Mouse (Mus musculus) embryo, embryonic 10 days (tissue): ENCODE measurements at regions not wholly inside any gene's neighbourhood (a gene's known extent, or its start where the extent isn't known, plus 50 kb on each side); places are given as distances from the start of the nearest gene placed in this dataset.

ENCODE experiments used
- DNase-seq: peaks from one replicate; pipeline ENCODE4 v3.0.0-alpha.2; 2015; ENCODE audit warnings: low spot score

DNA sequence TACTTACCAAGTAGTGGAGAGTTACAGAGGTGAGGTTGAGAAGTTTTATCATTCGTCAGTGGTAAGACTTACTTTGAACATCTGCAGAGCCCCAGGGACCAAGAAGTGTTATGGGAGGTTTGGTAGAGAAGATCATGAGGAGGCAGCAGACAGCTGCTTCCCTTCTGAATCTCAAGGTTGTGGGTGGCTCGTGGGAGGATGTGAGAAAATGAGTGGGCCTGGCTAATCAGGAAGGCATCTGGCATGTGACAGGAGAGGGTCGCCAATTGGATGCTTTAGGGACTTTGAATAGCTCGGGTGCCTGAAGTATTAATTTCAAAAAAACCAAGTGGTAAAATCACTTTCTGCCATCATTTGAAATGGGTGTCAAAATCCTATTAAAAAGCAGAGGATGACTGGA lies 258.9 kb downstream of the Sqor start:
- no peak for DNase-seq

DNA sequence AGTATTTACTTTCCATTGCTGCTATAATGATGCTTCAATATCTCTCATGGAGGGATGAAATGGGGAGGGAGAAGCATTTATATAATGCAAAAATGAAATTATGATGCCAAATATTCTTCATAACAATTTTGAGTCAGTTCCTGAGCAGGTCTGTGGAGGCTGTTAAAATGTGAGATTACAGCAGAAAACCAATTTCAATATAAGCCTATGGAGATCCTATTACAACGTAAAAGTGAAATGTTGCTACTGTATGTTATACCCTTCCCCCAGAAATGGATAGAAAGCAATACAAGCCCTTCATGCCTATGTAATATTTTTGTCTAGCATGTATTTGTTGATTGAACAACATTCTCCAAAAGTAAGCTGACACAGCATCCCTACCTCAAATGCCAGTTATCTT lies 259.3 kb downstream of the Sqor start:
- no peak for DNase-seq

DNA sequence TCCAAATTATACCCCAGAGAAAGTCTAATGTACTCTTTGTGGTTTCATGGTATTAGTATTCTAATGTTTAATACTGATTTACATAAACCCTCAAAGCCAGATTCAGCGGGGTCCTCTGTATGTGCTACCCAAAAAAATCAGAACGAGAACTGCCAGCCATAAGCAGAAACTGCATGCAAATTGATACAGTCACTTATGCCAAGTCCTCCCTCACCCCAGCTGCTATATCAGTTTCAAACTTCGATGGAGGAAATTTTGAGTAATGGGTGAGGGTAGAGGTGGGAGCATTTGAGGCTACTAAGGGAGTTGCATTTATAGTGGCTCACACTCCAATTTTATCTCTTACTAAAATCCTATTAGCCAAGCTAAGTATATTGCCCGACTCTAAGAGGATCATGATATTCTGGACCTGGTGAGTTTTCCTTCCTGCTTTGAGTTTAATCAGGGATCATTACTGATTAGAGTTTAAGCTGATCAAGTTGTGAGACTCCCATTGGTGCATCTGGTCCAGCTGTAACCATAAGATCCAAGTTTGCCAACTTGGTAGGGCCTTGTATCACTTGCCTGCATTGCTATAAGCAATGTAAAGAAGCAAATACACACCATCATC lies 260.0 kb downstream of the Sqor start:
- DNase-seq, result no peak

DNA sequence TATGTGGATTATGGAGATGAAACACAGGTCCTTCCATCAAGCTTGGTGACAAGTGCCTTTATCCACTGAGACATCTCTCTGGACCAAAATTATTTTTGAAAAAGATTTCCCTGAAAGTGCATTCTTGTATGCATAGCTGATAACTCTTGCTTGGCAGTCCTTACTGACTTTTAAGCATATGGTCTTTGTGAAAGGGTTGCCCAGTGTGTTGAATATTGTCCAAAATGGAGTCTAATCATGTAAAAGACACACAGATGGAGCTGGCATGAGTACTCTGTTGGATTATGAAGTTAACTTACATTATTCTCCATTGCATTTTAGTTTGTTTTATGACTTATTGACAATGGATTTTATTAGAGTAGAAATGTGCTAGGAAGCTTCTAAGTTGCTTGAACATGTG lies 282.3 kb downstream of the Sqor start:
- no peak for DNase-seq

DNA sequence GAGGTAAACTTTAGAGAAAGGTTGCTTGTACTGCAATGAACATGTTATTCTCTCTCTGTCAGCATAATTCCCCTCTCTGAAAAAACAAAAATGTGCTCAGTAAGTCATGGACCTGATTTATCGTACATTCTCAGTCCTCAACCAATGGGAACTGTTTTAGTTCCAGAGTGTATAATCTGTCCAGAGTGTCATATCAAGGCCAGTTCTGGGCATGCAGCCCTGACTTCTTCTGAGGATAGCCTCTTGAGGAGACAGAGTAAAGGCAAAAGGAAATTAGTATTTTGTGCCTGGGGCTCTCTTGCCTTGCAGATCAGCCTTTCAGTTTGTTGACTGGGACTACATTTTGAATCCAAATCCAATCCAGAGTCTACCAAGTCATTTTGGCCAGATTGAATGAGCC lies 299.6 kb downstream of the Sqor start:
- DNase-seq, result no peak

DNA sequence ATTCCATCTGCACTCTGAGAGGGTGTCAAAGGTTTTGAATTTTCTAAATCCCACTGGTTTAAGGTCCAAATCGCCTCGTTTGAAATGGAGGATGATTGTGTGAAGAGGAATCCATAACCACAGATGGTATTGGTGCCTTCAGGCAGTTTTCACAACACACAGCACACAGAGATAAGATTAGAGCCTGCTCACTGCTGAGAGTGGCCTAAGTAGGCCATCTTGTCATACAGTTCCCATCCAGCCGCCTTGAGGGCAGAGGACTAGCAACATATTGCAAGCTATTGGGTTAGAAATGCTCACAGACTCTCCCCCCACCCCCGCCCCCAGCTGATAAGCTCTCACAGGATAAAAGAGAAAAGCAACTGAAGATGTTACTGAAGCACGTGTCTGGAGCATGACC lies 303.8 kb downstream of the Sqor start:
- DNase-seq, result peak; percentile 8

DNA sequence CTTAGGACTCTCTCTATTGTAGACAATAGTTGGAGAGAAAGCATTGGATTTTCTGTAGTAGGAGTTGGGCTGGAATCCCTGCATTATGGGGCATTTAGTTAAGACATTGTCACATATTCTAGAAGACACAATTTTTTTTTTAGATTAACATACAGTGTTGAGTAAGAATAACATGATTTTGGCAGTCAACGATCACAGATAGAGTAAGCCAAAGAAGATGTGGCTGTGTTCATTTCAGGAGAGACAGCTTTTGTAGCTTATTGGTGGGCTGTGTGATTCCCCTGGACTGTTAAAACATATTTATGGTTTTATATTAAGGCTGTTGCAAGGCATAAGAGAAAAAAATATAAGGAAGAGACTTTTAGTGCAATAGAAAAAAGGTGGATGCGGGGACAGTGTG lies 307.6 kb downstream of the Sqor start:
- no peak for DNase-seq

DNA sequence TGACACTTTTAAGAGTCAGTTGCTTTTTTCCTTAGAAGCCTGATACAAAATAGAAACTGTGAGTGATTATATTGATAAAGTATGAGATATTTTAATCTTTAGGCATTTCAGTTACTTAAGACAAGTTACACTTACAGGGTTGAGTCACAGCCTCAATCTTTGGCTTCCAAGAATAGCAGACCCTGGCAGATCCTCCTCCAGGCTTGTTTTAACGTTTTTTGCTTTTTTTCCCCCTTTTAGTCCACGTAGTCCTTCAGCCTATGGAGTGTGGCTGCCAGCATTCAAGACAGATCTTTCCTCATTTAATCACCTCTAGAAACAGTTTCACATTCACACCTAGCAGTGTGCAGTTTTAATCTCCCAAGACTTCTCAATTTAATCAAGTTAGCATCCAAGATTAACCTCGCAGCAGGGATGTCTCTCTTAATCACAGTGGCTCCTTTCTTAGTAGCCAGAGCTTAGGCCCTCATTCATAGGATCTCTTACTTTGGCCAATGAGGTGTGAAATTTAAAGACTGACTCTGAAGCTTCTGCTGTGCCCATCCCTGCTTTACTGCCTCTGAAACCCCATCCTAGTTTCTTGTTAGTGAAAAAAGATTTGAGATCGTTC lies 308.5 kb downstream of the Sqor start:
- DNase-seq, result peak; percentile 6

DNA sequence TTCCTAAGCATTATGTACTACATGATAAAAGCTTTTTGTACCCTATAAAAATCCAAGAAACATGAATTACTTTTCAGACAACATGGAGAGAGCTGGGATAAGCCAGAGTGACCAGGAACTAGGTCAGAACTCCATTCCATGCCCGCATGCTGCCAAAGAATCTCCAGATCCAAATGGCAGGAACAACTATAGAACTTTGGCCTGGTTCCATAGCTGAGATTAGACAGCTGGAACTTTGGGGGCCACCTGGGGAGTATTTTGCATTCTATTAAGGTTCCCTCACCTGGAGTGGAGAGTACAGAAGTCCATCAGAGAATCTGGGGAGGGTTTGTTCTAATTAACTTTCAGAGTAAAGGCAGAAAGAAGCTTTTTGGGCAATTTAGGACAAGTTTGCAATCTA lies 327.7 kb downstream of the Sqor start:
- DNase-seq, result no peak

DNA sequence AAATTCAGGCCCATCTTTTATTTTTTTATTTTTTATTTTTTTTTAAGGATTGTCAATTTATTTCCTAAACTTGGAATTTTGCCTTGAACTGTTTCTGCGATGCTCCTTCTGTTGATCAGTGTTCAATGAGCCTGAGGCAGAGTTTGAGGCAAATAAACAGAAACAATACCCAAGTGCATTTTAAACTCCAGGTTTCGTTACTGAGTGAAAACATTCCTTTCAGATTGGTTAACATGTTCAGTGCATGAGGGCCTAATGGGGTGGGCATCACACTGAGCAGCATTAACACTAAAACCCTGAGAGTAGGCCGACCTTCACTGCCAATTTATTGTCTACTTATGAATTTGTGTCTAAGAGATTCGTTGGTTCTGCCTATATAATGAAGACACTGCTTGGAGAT lies 338.5 kb downstream of the Sqor start:
- DNase-seq, result no peak

DNA sequence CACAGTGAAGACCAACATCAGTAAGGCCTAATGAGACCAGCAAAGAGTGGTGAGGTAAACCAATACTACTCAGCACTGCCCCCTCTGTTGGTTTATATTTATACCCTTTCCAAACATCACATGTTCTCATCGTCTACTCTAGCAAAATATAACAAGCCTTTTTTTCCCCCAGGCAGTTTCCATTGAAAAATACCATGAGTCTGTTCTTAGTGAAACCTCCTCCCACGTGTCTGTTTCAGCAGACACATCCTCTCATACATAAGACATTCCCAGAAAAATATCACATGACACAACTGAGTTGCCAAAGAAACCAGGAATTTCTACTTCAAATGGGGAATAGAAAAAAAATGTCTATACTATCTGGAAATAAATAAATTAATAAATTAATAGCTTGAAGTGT lies 366.5 kb downstream of the Sqor start:
- no peak for DNase-seq

DNA sequence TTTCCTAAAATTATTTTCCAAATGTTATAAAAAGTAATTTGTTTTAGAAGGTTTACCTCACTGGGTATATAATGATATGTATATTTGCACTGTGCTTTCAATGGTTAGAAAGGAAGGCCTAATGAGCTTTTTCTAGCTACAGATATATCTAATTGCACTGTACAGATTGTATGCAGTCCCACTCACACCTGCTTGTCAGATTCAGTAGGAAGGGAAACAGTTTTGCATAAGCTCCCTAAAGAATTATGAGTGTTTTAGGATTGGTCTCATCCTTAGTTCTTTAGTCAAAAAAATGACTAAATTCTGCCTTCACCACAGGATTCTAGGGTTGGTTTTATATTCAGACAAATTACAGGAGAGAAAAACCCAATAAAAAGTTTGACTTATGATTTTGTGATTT lies 388.1 kb downstream of the Sqor start:
- no peak for DNase-seq

DNA sequence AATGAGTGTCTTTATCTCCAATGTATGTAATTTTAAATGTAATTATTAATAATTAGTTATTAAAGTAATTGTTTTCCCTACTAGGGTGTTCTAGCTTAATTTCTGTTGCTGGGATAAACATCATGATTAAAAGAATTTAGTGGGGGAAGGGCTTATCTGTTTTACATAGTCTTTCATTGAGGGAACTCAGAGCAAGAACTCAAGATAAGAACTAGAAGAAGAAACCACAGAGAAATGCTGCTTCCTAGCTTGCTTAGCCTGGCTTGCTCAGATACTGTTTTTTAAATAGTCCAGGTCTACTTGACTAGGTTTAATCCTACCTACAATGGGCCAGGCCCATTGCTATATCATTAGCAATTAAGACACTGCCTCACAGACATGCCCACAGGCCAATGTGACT lies 400.3 kb downstream of the Sqor start:
- DNase-seq, result no peak

DNA sequence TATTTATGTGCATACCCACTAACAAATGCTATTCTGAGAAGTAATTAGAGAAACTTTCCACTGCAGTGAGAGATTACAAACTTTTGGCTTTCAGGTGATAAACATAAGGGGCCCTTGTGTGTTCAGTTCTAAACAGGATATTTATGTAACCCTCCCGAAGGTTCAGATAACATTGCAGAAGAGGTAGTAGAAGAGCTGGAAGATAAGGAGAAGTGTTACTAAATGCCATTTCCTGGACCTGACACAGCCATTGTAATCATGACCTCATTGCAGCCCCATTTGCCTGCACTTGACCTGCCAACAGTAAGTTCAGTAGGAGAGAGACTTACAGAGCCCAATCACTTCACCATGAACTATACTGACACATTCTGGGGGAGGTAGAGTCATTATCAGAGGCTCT lies 405.6 kb downstream of the Sqor start:
- no peak for DNase-seq

DNA sequence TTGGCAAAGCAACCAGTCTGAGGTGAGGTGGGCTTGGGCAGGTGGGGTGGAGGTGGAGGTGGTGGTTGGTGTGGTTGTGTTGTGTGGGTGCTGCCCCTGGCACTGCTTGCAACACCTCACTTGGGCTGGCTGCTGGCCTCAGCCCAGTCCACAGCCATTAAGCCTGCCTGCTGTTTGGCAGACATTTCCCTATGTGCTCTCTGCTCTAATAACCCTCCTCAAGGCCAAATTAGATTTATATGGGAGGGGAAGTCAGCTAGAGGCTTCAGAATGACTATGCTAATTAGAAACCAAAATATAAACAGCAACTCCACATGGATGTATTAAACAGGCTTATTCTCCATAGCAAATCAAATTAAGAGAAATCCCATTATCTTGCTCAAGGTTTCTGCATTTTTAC lies 417.2 kb downstream of the Sqor start:
- DNase-seq, result no peak

DNA sequence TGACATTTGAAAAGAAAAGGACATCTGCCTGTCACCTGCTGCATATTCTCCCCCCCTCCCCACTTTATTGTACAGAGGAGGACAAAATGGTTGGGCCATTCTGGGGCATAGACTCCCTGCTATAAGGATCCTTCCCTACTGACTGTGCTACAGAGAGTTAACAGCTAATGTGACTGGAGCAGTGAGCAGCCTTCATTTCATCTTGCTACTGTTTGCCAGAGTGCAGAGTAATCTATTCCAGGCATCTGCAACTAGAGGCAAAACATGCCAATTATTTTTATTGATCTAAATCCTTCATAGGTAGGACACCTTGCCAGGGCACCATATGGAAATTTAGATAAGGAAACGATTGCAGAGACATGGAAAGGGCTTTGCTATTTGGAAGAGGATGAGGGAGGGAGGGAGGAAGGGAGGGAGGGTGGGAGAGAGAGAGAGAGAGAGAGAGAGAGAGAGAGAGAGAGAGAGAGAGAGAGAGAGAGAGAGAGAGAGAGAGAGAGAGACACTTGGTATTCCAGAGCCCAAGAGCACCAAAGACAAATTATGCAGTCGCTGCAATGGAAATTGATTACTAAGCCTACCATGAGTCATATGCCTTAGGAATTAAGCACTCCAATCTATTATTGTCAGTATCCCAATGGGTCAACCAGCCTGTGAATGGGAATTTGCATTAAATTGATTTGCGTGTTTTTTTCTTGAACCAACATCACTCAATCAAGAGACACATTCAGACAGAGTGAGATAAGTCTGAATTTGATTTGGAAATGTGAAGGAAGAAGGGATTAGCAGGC lies 426.0 kb downstream of the Sqor start:
- DNase-seq, result no peak

DNA sequence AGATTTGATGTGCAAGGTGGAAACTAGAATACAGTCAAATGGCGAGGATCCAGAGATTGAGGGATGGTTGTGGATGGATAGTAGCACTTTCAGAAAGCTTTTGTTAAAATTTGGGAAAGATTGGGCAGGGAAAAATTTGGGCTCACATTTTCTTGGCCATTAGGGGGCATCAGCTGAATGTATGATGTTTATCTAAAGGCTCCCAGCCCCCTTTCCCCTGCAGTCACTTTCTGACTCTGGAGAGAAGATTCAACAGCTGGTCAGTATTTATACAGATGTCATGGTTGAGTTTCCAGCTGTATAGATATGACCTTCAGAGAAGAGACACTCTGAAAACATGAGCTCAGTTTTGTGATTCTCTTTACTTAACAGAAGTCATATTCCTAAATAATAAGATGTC lies 429.5 kb downstream of the Sqor start:
- no peak for DNase-seq
